Mouse (Mus musculus) splenic B cell, adult 2 months (primary cell): Measurements from ENCODE around the gene Ppp1r18.
A peak's percentile ranks its signal among the peaks of the same experiment; 100 is the strongest.

Source experiments
- DNase-seq: peaks from one replicate; pipeline ENCODE4 v3.0.0-alpha.2; 2011; ENCODE audit warnings: low read depth, low spot score
- H3K27me3 ChIP-seq: 2 replicates; pipeline ENCODE4 v1.6.1; 2012; ENCODE audit warnings: mild to moderate bottlenecking, low read length, moderate library complexity, mixed read lengths; ENCODE audit not compliant: control insufficient read depth, poor library complexity, insufficient read depth, severe bottlenecking
- H3K36me3 ChIP-seq: 2 replicates; pipeline ENCODE4 v1.6.1; 2012; ENCODE audit warnings: mild to moderate bottlenecking, low read length, moderate library complexity, mixed read lengths; ENCODE audit not compliant: control insufficient read depth, poor library complexity, insufficient read depth, severe bottlenecking

The Ppp1r18 gene

DNA sequence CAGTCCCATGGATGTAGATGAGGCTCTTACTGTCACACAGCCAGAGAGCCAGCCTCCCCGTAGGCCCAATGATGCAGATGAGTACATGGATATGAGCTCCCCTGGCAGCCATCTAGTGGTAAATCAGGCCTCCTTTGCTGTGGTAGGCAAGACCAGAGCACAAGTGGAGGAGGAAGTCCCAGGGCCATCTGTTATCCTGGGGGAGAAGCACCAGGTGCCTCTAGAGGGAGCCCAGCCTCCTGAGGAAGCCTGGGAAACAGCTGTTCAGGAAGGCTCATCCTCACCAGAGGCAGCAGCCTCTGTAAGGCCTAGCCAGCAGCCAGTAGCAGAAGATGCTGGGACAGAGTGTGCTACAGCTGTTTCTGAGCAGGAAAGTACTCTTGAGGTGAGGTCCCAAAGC is 17.3 kb upstream of the Ppp1r18 start:
- DNase-seq, result no peak
- H3K27me3 ChIP-seq, result no peaks in the 10 kb centered on the region

GRCm38 (mm10) chr17:35850974-35851373 is 14.4 kb upstream of the Ppp1r18 start:
- peaks cover 13% of the 10 kb centered on the region for H3K36me3 ChIP-seq
- DNase-seq, result no peak
- H3K27me3 ChIP-seq, result no peaks in the 10 kb centered on the region

More for the DNA sequence above, 17.3 kb upstream of the Ppp1r18 start:
- H3K36me3 ChIP-seq, result peaks cover 18% of the 10 kb centered on the region

DNA sequence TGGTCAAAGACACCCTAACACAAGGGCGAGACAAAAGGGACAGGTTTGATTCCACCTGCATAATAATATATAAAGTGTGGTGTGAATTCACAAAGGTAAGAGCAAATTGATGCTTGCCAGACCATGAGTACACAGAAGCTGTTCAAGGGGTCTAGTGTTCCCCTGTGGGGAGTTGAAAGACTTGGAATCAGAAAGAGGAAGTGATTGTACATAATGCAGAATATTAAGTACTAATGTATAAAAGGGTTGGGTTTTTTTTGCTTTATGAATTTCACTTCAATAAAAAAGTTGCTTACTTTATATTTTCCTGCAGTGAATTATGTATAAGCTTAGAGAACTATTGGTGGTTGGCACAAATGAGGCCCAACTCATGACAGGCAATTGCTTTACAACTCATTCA is 6.0 kb upstream of the Ppp1r18 start:
- Histone ChIP-seq H3K36me3 (peaks cover 2% of the 10 kb centered on the region; the same call in 1 of the 2 replicates), H3K27me3 (no peaks in the 10 kb centered on the region)
- DNase-seq, result no peak

GRCm38 (mm10) chr17:35859835-35860234 is 5.6 kb upstream of the Ppp1r18 start:
- no peaks in the 10 kb centered on the region for H3K27me3 ChIP-seq
- H3K36me3 ChIP-seq, result no peaks in the 10 kb centered on the region; the same call in 1 of the 2 replicates
- DNase-seq, result no peak

DNA sequence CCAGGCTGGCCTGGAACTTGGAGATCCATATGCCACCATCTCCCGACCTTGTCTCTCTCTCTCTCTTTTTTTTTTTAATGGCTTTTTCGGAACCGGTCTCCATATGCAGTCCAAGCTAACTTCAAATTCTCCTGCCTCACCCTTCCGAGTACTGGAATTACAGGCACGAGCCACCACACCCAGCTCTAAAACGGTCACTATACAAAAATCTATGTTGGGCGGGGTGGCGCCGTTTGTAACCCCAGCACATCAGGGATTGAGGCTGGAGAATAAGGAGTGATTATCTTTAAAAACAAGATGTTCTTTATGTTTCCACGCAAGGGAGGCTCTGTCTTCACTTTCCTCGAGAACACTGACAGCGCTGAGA is 4.6 kb upstream of the Ppp1r18 start:
- no peak for DNase-seq
- no peaks in the 10 kb centered on the region; the same call in 1 of the 2 replicates for H3K36me3 ChIP-seq
- H3K27me3 ChIP-seq, result no peaks in the 10 kb centered on the region

DNA sequence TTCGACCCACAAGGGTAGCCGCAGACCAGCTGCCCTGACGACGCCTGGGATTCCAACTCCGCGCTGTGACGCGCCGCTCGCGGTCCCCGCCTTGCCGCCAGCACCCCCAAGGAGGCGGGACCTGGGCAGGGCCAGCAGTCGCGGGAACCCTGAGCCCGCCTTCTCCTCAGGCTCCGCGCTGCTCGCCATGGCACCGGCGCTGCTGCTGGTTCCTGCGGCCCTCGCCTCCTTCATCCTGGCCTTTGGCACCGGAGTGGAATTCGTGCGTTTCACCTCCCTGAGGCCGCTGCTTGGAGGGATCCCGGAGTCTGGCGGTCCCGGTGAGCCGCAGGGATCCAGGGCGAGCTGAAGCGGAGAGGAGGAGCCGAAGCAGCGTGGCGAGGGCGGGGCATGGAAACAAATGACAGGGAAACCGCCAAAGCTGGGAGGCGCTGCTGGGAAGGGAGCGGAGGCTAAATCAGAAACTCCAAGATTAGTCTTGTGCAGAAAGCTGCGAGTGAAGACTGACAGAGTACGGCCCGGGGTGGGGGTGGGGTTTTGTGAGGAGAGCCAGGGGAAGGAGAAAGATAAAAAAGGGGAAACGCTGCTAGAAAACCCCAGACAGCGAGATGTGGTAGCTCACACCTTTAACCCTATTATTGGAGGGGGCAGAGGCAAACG is 4.1 kb upstream of the Ppp1r18 start, which contains the start of gene Nrm:
Gene Nrm, plus strand, starts transcription at position 121 of the 660 bp plus-strand sequence.
- Histone ChIP-seq H3K27me3 (no peaks in the 10 kb centered on the region), H3K36me3 (no peaks in the 10 kb centered on the region; the same call in 1 of the 2 replicates)
- peak; percentile 84 for DNase-seq

DNA sequence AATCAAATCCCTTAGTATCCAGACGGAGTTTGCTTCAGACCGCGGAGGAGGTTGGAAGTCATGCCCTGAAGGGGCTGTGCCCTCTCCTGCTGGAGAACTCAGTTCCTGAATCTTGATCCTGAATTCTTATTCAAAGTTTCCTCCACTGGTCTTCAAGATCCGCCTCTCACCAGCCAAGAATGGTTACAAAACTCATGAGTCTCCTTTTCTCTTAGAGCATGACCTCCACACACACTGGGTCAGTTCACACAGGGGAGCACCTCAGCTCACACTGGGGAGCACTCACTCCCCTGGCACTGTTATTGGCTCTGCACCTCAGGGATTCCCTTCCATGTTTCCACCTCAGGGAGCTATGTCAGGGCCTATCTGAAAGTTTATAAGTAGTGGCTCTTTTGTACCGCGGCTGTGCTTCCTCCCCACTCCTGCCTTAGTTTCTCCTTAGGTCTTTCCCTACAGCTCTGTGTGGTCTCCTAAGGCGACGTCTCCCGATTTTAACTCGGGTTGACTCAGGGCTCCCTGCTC is 500 bp upstream of the Ppp1r18 start:
- H3K36me3 ChIP-seq, result no peaks in the 10 kb centered on the region

GRCm38 (mm10) chr17:35866281-35866831 is 963 bp downstream of the Ppp1r18 start:
- peaks cover 3% of the 10 kb centered on the region; the same call in 1 of the 2 replicates for H3K36me3 ChIP-seq
- peak; percentile 55 for DNase-seq
- no peaks in the 10 kb centered on the region for H3K27me3 ChIP-seq

More for the DNA sequence above, 500 bp upstream of the Ppp1r18 start:
- H3K27me3 ChIP-seq, result no peaks in the 10 kb centered on the region
- DNase-seq, result no peak

DNA sequence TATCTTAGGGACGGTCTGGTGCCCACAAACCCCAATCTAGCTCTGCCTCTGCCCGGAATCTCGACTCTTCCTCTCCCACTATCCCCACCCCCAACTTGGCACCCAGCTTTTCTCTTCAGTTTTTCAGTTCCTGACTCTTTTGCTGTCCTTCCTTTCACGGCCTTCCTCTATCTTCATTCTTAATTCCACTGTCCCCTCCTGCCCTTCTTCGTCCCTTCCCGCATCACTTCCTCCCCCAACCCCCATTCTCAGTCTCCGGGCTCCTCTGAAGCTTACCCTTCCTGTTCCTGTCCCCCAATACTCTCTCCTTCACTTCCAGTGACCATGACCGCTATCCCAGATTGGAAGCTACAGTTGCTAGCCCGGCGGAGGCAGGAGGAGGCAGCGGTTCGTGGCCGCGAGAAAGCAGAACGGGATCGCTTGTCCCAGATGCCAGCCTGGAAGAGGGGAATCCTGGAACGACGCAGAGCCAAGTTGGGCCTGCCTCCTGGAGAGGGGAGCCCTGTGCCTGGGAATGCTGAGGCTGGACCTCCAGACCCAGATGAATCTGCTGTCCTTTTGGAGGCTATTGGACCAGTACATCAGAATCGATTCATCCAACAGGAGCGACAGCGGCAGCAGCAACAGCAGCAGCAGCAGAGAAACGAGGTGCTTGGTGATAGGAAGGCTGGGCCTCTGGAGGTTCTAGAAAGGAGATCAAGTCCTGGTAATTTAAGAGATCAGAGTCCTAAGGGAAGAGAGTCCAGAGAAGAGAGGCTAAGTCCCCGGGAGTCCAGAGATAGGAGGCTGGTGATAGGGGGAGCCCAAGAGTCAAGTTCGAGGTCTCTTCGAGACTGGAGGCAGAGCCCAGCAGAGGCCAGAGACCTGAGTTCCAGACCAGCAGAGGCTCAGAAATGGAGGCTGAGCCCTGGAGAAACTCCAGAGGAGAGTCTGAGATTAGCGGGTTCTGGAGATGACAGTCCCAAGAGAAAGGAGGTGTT is 1.8 kb downstream of the Ppp1r18 start:
- Histone ChIP-seq H3K27me3 (no peaks in the 10 kb centered on the region), H3K36me3 (peaks cover 3% of the 10 kb centered on the region; the same call in 1 of the 2 replicates)
- peak; percentile 73 for DNase-seq

DNA sequence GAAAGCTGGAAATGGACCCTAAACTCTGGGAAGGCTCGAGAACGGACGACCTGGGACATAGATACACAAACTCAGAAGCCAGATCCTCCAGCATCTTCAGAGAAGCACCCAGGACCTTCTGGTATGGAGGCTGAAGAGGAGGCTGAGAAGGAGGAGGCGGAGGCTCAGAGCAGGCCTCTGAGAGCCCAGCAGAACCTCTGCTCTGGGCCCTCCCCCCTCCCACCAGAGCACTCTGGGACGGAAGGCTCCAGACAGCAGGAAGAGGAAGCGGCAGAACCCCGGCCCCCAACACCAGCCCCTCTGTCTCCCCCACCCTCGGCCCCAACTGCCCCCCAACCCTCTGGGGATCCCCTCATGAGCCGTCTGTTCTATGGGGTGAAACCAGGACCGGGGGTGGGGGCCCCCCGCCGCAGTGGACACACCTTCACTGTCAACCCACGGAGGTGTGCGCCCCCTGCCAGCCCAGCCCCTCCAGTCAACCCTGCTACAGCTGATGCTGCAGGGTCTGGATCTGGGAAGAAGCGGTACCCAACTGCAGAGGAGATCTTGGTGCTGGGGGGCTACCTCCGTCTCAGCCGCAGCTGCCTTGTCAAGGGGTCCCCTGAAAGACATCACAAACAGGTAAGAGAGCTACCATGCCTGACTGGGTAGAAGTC is 2.9 kb downstream of the Ppp1r18 start:
- DNase-seq, result peak; percentile 62
- Histone ChIP-seq H3K36me3 (peaks cover 7% of the 10 kb centered on the region), H3K27me3 (no peaks in the 10 kb centered on the region)

GRCm38 (mm10) chr17:35868961-35869345 is 3.6 kb downstream of the Ppp1r18 start:
- Histone ChIP-seq H3K36me3 (peaks cover 7% of the 10 kb centered on the region), H3K27me3 (no peaks in the 10 kb centered on the region)
- no peak for DNase-seq

- DNase-seq, result peak; percentile 21
- Histone ChIP-seq H3K36me3 (peaks cover 11% of the 10 kb centered on the region), H3K27me3 (no peaks in the 10 kb centered on the region)
Measured at GRCm38 (mm10) chr17:35869346-35870067, 4.1 kb downstream of the Ppp1r18 start.

GRCm38 (mm10) chr17:35870151-35870883 is 4.9 kb downstream of the Ppp1r18 start:
- peaks cover 16% of the 10 kb centered on the region for H3K36me3 ChIP-seq
- DNase-seq, result peak; percentile 82
- no peaks in the 10 kb centered on the region for H3K27me3 ChIP-seq
